27 mouse cellular contexts compared by ENCODE assay signal in genomic region chr16:46104491-46104890, GRCm38 (mm10). TPM values are rescaled to one million over a fixed set of nuclear protein-coding genes. Genes with fewer than 3 reads are reported as not detected.
DNase-seq lines count a peak whose midpoint lies in the region; ATAC-seq and TF ChIP-seq lines count a peak whose summit lies in the region.
"Had no signal": no experiment of that assay in that cellular context is flagged by ENCODE, and none has a peak within 500 bp of the region (broad histone marks: within the 10 kb centered on the region; RNA-seq: fewer than 3 reads in every experiment).

No protein-coding gene starts in this region.

- no peaks in the 10 kb centered on the region for H3K36me3 ChIP-seq in heart, postnatal 0 days (replicated peaks; ENCODE audit: control insufficient read depth, insufficient read depth, low read length)
- H3K36me3 ChIP-seq in thymus, adult 2 months (ENCODE audit: control insufficient read depth, insufficient read depth, low read length): peaks cover 10% of the 10 kb centered on the region
- H3K36me3 ChIP-seq in neural tube, embryonic 15.5 days: no peaks in the 10 kb centered on the region
- H3K36me3 ChIP-seq in forebrain, embryonic 12.5 days (replicated peaks): no peaks in the 10 kb centered on the region
- H3K36me3 ChIP-seq: forebrain, embryonic 15.5 days; heart, embryonic 13.5 days; liver, embryonic 12.5 days had no signal

- 0 out of 2 replicates have a peak, but pooled peaks have one; percentile 58 for TF ChIP-seq POLR2A in thymus, adult 2 months (IDR thresholded peaks at IDR 0.05; ENCODE audit: control insufficient read depth, extremely low read depth, insufficient read depth, low read length, poor library complexity)

- no peaks in the 10 kb centered on the region for H3K4me1 ChIP-seq in heart, postnatal 0 days (ENCODE audit: control insufficient read depth, insufficient read depth)
- H3K4me1 ChIP-seq in thymus, adult 2 months (replicated peaks; ENCODE audit: control insufficient read depth, insufficient read depth, low read length): peaks cover 23% of the 10 kb centered on the region
- no peaks in the 10 kb centered on the region for H3K4me1 ChIP-seq in neural tube, embryonic 15.5 days
- H3K4me1 ChIP-seq in forebrain, embryonic 12.5 days: no peaks in the 10 kb centered on the region
- H3K4me1 ChIP-seq: forebrain, embryonic 15.5 days; heart, embryonic 13.5 days; liver, embryonic 12.5 days had no signal

- no peak for TF ChIP-seq EP300 in heart, postnatal 0 days (IDR thresholded peaks at IDR 0.05; ENCODE audit: low read depth)

- peak overlapping the region; percentile 15; the same call in 1 of the 2 replicates for H3K27ac ChIP-seq in heart, postnatal 0 days (ENCODE audit: low read depth)
- H3K27ac ChIP-seq in thymus, adult 2 months (ENCODE audit: control insufficient read depth, insufficient read depth, low read length): peak overlapping the region; percentile 97
- H3K27ac ChIP-seq in neural tube, embryonic 15.5 days (replicated peaks): no peak overlapping the region
- H3K27ac ChIP-seq in forebrain, embryonic 12.5 days: no peak overlapping the region
- H3K27ac ChIP-seq: forebrain, embryonic 15.5 days; gastrocnemius, adult 2 months; heart, embryonic 13.5 days; liver, embryonic 12.5 days had no signal

- H3K9ac ChIP-seq in heart, postnatal 0 days (replicated peaks; ENCODE audit: low read depth, low read length): no peak overlapping the region
- no peak overlapping the region for H3K9ac ChIP-seq in neural tube, embryonic 15.5 days (replicated peaks)
- H3K9ac ChIP-seq in forebrain, embryonic 12.5 days: no peak overlapping the region
- H3K9ac ChIP-seq: forebrain, embryonic 15.5 days; heart, embryonic 13.5 days; liver, embryonic 12.5 days; liver, postnatal 0 days had no signal

- no peak overlapping the region for H3K4me3 ChIP-seq in heart, postnatal 0 days (ENCODE audit: low read depth, low read length)
- H3K4me3 ChIP-seq in thymus, adult 2 months (ENCODE audit: control insufficient read depth, insufficient read depth, low read length): no peak overlapping the region
- H3K4me3 ChIP-seq in neural tube, embryonic 15.5 days (replicated peaks): no peak overlapping the region
- H3K4me3 ChIP-seq in forebrain, embryonic 12.5 days (replicated peaks): no peak overlapping the region
- H3K4me3 ChIP-seq: forebrain, embryonic 15.5 days; gastrocnemius, adult 2 months; heart, embryonic 13.5 days; liver, embryonic 12.5 days had no signal

- H3K4me2 ChIP-seq in heart, postnatal 0 days (ENCODE audit: low read depth, low read length): no peak overlapping the region
- no peak overlapping the region for H3K4me2 ChIP-seq in neural tube, embryonic 15.5 days
- no peak overlapping the region for H3K4me2 ChIP-seq in forebrain, embryonic 12.5 days
- H3K4me2 ChIP-seq: forebrain, embryonic 15.5 days; heart, embryonic 13.5 days; liver, embryonic 12.5 days had no signal

- no peak for DNase-seq in heart, postnatal 0 days (ENCODE audit: low spot score)
- no peak for DNase-seq in heart, adult 9 months (ENCODE audit: low spot score in 2 of 2)
- peak; percentile 42 for DNase-seq in T-cell, adult 2 months (ENCODE audit: low spot score)
- DNase-seq in thymus, adult 2 months: peak; percentile 55
- DNase-seq in thymus, postnatal 36 days: peak; percentile 56 to 80
- DNase-seq: adrenal gland, adult 8-10 months; cerebellum, adult 2 months; cerebellum, postnatal 36 days; gastrocnemius, adult 2 months; gastrocnemius, postnatal 36 days; heart, adult 18-20 months; kidney, adult 9 months; kidney, postnatal 10 days; layer of hippocampus, postnatal 36 days; left cerebral cortex, postnatal 4 days; liver, postnatal 0 days; lung, postnatal 4 days; midbrain, embryonic 14.5 days; right cerebral cortex, adult 18-20 months had no signal

- no peaks in the 10 kb centered on the region for H3K27me3 ChIP-seq in heart, postnatal 0 days (ENCODE audit: control insufficient read depth, insufficient read depth, low read length)
- no peaks in the 10 kb centered on the region for H3K27me3 ChIP-seq in thymus, adult 2 months (ENCODE audit: control insufficient read depth, insufficient read depth, low read length)
- H3K27me3 ChIP-seq in neural tube, embryonic 15.5 days (replicated peaks): no peaks in the 10 kb centered on the region
- H3K27me3 ChIP-seq in forebrain, embryonic 12.5 days: no peaks in the 10 kb centered on the region
- H3K27me3 ChIP-seq: forebrain, embryonic 15.5 days; heart, embryonic 13.5 days; liver, embryonic 12.5 days had no signal

- ATAC-seq in heart, postnatal 0 days (ENCODE audit: insufficient read depth, low read depth): no peak
- no peak for ATAC-seq in frontal cortex, adult (ENCODE audit: low TSS enrichment)
- no peak for ATAC-seq in neural tube, embryonic 15.5 days (ENCODE audit: low FRiP score)
- ATAC-seq in forebrain, embryonic 12.5 days (ENCODE audit: low FRiP score): no peak
- ATAC-seq: forebrain, embryonic 15.5 days; intestine, postnatal 0 days; liver, embryonic 12.5 days; liver, postnatal 0 days had no signal

- WGBS in heart, postnatal 0 days: 62% methylated on average over 9 of the region's 9 CpGs
- 6% methylated on average over 9 of the region's 9 CpGs for WGBS in thymus, adult 2 months
- 86% methylated on average over 9 of the region's 9 CpGs for WGBS in neural tube, embryonic 15.5 days
- WGBS in forebrain, embryonic 12.5 days: 86% methylated on average over 9 of the region's 9 CpGs

- no peak for TF ChIP-seq CTCF in heart, postnatal 0 days (IDR thresholded peaks at IDR 0.05; ENCODE audit: low read depth)
- no peak for TF ChIP-seq CTCF in thymus, adult 2 months (IDR thresholded peaks at IDR 0.05; ENCODE audit: borderline replicate concordance, control insufficient read depth, extremely low read depth, insufficient read depth, low read length, poor library complexity)

- H3K9me3 ChIP-seq in heart, postnatal 0 days (replicated peaks; ENCODE audit: control insufficient read depth, low read length): no peaks in the 10 kb centered on the region
- H3K9me3 ChIP-seq in neural tube, embryonic 15.5 days (replicated peaks): no peaks in the 10 kb centered on the region
- H3K9me3 ChIP-seq in forebrain, embryonic 12.5 days: no peaks in the 10 kb centered on the region
- H3K9me3 ChIP-seq: forebrain, embryonic 15.5 days; heart, embryonic 13.5 days; liver, embryonic 12.5 days had no signal

RNA-seq across cellular contexts. Expression of gene Cd96, which starts 15.6 kb away (rescaled TPM):
- total RNA-seq in heart, postnatal 0 days (2014; rRNA removed; ENCODE audit: low replicate concordance): 0.08 TPM in 1 of 2 replicates, not detected in the other
- polyA plus RNA-seq in heart, postnatal 0 days (2015; fragmentation: Nextera tagmentation; extraction: Ambion mirVana): not detected in 2 replicates
- polyA plus RNA-seq in thymus, adult 2 months (2012; rRNA removed): 39.6 and 47.6 TPM in 2 replicates
- 0.13 and 2.1 TPM in 2 replicates for polyA plus RNA-seq in neural tube, embryonic 15.5 days (2015; fragmentation: Nextera tagmentation; extraction: Ambion mirVana)
- polyA plus RNA-seq in forebrain, embryonic 12.5 days (2016; fragmentation: Nextera tagmentation; extraction: Ambion mirVana): not detected in 2 replicates
- total RNA-seq: gastrocnemius, adult 2 months; gastrocnemius, postnatal 36 days; layer of hippocampus, postnatal 36 days had no signal
- polyA plus RNA-seq: embryonic facial prominence, embryonic 11.5 days; forebrain, embryonic 15.5 days had no signal

RNA-seq across cellular contexts. Expression of gene Gm4737, which starts 50.4 kb away (rescaled TPM):
- 3.1 and 4.5 TPM in 2 replicates for total RNA-seq in heart, postnatal 0 days (2014; rRNA removed; ENCODE audit: low replicate concordance)
- 0.33 and 0.38 TPM in 2 replicates for polyA plus RNA-seq in heart, postnatal 0 days (2015; fragmentation: Nextera tagmentation; extraction: Ambion mirVana)
- polyA plus RNA-seq in thymus, adult 2 months (2012; rRNA removed): 24.6 and 34.6 TPM in 2 replicates
- 1.0 and 3.4 TPM in 2 replicates for polyA plus RNA-seq in neural tube, embryonic 15.5 days (2015; fragmentation: Nextera tagmentation; extraction: Ambion mirVana)
- 3.9 and 4.6 TPM in 2 replicates for polyA plus RNA-seq in forebrain, embryonic 12.5 days (2016; fragmentation: Nextera tagmentation; extraction: Ambion mirVana)

Comparison
In these comparisons a context has a peak if more than half of its experiments do, and no peak if none do; other contexts are left out.
1. DNase-seq: peak in T-cell, adult 2 months (single experiment), thymus, adult 2 months (single experiment) and thymus, postnatal 36 days (2 of 2); none in heart, postnatal 0 days (single experiment) and heart, adult 9 months (0 of 2).
2. H3K27ac ChIP-seq: peak in heart, postnatal 0 days (single experiment) and thymus, adult 2 months (single experiment); none in neural tube, embryonic 15.5 days (single experiment) and forebrain, embryonic 12.5 days (single experiment).
3. RNA of gene Cd96, which starts 15.6 kb away (polyA plus RNA-seq): 39.6 to 47.6 TPM in thymus, adult 2 months; 0.13 to 2.1 TPM in neural tube, embryonic 15.5 days, not detected in heart, postnatal 0 days and not detected in forebrain, embryonic 12.5 days; every median in the first group is over 10 times any median in the second.